Mouse (Mus musculus) hindbrain, embryonic 10.5 days (tissue): ENCODE data around the gene Rarb. TPM values are rescaled to one million over a fixed set of nuclear protein-coding genes. Genes with fewer than 3 reads are reported as not detected.
A peak's percentile ranks its signal among the peaks of the same experiment; 100 is the strongest.

Source experiments
- DNase-seq: peaks from one replicate; pipeline ENCODE4 v3.0.0-alpha.2; 2017; ENCODE audit warnings: low spot score
- H3K27ac ChIP-seq: fragments of 300-500 bp; sonication (generic); 2 replicates; pipeline ENCODE4 v1.5.1; 2016; ENCODE audit warnings: mild to moderate bottlenecking, moderate library complexity
- H3K27me3 ChIP-seq: fragments of 300-500 bp; sonication (generic); 2 replicates; pipeline ENCODE4 v1.6.1; 2016; ENCODE audit warnings: mild to moderate bottlenecking; ENCODE audit not compliant: poor library complexity, insufficient read depth, severe bottlenecking
- H3K36me3 ChIP-seq: fragments of 300-500 bp; sonication (generic); 2 replicates; pipeline ENCODE4 v1.6.1; 2016; ENCODE audit warnings: mild to moderate bottlenecking, moderate library complexity
- H3K4me1 ChIP-seq: fragments of 300-500 bp; sonication (generic); replicated peaks from 2 replicates; pipeline ENCODE4 v1.6.1; 2016; ENCODE audit warnings: mild to moderate bottlenecking
- H3K4me3 ChIP-seq: fragments of 300-500 bp; sonication (generic); 2 replicates; pipeline ENCODE4 v1.5.1; 2016; ENCODE audit warnings: mild to moderate bottlenecking, moderate library complexity
- H3K9me3 ChIP-seq: fragments of 300-500 bp; sonication (generic); 2 replicates; pipeline ENCODE4 v1.6.1; 2016; ENCODE audit warnings: mild to moderate bottlenecking, moderate library complexity
- WGBS: fragments of 180-500 bp; shearing (Covaris S2); methylation state at CpG from one replicate; pipeline ENCODE4 v1.1.7; 2016; 5-methylcytosine and 5-hydroxymethylcytosine counted together
- polyA plus RNA-seq: library from polyadenylated mRNA; unstranded; fragments of >200 nt; fragmentation: Nextera tagmentation; extraction: Ambion mirVana; gene quantifications from 2 replicates; pipeline ENCODE4 v1.2.1, GENCODE M21; 2016

Gene Rarb
- 10.8 and 18.9 TPM in 2 replicates for polyA plus RNA-seq

DNA sequence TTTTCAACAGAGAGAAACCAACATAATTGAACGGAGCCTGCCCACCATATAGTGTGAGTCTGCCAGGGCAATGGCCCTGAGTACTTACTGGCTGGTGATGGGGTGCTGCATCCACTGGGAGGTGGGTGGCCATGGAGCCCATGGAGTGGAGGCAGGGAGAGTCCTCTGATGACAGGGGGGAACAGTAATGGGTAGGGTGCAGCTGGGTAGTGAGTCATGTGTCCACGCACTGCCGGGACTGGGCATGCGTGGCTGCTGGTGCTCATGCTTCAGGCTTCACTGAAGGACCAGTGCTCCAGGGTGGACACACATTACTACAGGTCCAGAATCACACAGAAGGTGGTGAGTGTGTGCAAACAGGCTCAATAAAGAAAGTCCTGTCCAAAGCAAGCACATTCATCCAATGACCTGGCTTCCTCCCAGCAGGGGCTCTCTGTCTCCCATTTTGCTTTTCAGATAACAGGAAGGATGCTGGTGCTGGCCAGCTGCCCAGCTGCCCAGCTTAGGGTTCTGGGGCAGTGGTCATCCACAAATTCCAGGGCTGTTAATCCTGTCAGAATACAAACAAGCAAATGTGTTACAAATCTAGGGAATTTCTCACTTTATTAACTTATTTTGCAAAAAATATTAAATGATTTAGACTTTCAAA lies at the start of gene Rarb:
Rarb (minus strand) TSS at position 555 of the 649 bp plus-strand sequence.
- 90% methylated on average over 4 of the region's 4 CpGs for WGBS
- H3K36me3 ChIP-seq = no peaks in the 10 kb centered on the region
- no peaks in the 10 kb centered on the region for H3K27me3 ChIP-seq
- no peak for DNase-seq
- no peak within 1 kb of the TSS for H3K4me3 ChIP-seq
- peaks cover 12% of the 10 kb centered on the region for H3K4me1 ChIP-seq
- H3K9me3 ChIP-seq = no peaks in the 10 kb centered on the region
- H3K27ac ChIP-seq = no peak within 1 kb of the TSS

DNA sequence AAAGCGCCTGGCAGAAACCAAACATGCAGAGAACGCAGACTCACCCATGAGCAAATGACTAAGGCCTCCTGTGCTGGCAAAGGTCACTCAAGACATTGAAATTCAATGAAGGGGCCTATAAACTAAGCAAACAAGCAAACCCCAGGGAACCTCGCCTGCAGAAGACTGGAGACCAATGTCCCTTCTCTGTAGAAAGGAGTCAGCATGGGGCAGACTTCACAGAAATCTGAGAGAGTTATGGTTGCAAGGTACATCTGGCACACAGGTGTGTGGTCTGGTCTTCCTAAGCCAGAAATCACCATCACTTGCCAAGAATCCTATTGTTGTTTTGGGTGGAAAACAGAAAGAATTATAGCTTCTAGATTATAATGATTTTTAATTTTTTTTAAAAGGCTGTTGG lies 23.1 kb upstream of the Rarb start:
- Histone ChIP-seq H3K27me3 (no peaks in the 10 kb centered on the region), H3K9me3 (no peaks in the 10 kb centered on the region), H3K4me1 (peaks cover 15% of the 10 kb centered on the region), H3K36me3 (no peaks in the 10 kb centered on the region), H3K27ac (no peak overlapping the region), H3K4me3 (no peak overlapping the region)
- 32% methylated on average over 3 of the region's 3 CpGs for WGBS
- peak; percentile 23 for DNase-seq

DNA sequence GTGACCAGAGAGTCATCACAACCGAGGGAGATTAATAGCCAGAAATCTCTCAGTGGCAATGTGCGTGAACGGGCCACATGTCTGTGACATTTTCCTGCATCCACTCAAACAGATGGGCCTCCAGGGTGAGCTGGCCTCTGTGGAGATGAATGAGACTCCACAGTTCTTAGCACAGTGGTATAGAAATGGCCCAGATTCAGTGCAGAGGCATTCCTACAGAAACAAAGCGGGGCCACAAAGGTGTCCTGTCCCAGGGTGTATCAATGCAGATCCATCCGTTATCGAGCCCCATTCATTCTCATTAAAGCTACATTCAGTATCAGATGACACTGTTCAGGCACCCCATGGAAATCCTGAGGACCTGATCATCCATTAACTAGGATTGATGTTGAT lies 22.6 kb upstream of the Rarb start:
- DNase-seq = peak; percentile 15
- H3K27me3 ChIP-seq = no peaks in the 10 kb centered on the region
- H3K36me3 ChIP-seq = no peaks in the 10 kb centered on the region
- 47% methylated on average over 6 of the region's 6 CpGs for WGBS
- H3K4me3 ChIP-seq = no peak overlapping the region
- no peaks in the 10 kb centered on the region for H3K9me3 ChIP-seq
- H3K27ac ChIP-seq = no peak overlapping the region
- peaks cover 15% of the 10 kb centered on the region for H3K4me1 ChIP-seq

DNA sequence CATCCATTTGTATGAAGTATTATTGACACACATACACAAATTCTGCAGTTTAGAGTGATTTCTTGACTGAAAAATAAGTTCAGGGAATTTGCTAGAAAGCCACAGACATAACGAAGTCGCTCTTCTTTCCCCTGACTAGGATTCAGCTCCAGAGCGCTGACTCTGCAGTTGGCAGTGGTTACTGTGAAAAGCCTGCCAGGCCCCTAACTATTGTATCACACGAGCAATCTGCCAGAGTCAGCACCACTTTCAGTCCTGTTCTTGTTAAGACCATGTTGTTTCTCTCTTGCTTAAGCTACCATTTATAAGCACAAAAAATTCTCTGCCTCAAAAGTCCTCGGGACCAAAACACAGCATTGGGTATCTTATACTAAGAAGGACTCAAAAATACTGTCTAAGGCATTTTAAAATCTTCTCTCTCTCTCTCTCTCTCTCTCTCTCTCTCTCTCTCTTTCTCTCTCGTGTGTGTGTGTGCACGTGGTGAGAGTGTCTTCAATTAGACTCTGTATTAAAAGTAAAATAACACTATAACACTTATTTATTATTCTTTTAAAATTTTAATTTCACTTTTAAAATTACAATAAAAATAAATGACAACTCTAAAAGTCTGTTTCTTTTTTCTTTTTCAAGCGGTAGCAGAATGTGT lies 22.1 kb upstream of the Rarb start:
- H3K36me3 ChIP-seq = no peaks in the 10 kb centered on the region
- no peaks in the 10 kb centered on the region for H3K9me3 ChIP-seq
- H3K4me1 ChIP-seq = peaks cover 15% of the 10 kb centered on the region
- WGBS = 61% methylated on average over 8 of the region's 8 CpGs
- no peak overlapping the region for H3K27ac ChIP-seq
- DNase-seq = no peak
- no peaks in the 10 kb centered on the region for H3K27me3 ChIP-seq
- no peak overlapping the region for H3K4me3 ChIP-seq

DNA sequence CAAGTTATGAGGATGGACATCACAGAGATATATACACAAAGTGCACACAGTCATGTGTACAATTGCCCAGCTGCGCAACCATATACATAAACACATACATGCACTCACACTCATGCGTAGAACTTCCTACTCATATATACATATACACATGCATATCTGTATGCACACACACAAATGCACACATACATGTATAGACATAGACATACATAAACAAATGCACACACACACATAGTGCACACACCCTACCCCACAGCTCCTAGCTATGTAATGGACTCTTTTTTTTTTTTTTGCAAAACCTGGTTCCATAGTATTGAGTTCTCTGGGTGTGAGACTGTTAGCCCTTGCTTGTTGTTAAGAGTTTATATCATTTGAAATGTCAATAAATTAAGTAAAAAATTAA lies 21.2 kb upstream of the Rarb start:
- Histone ChIP-seq H3K4me3 (no peak overlapping the region), H3K27ac (no peak overlapping the region), H3K9me3 (no peaks in the 10 kb centered on the region), H3K36me3 (no peaks in the 10 kb centered on the region), H3K27me3 (no peaks in the 10 kb centered on the region), H3K4me1 (peaks cover 15% of the 10 kb centered on the region)
- no peak for DNase-seq
- 97% methylated on average over 2 of the region's 2 CpGs for WGBS

DNA sequence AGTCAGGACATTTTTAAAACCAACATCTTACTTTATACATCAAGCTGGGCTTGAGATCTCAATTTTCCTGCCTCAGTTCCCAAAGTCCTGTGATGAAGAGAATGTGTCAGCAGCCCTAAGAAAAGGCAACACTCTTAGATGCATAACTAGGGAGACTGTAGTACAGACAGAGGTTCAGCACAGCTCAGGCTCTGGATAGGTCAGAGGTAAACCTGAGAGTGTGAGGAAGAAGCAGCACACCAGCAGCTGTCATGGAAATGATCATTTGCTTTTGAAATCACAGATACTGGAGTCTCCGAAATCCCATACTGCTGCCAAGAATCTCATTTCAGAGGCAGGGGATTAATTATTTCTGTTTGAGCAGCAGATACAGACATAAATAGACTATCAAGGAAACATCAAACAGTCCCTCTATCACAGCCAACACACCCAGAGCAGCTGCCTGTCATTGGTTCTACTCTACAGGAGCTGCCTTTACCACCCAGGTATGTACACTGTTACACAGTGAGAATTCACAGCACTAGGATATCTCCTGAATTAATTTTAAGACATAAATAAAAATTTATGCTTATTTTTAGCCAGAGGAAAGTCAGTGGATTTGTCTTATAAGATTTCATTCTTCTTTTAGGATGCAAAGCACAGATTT lies 3.7 kb downstream of the Rarb start:
- 85% methylated on average over 1 of the region's 1 CpGs for WGBS
- no peak overlapping the region for H3K27ac ChIP-seq
- DNase-seq = no peak
- H3K36me3 ChIP-seq = no peaks in the 10 kb centered on the region
- H3K4me3 ChIP-seq = no peak overlapping the region
- H3K27me3 ChIP-seq = no peaks in the 10 kb centered on the region
- no peaks in the 10 kb centered on the region for H3K9me3 ChIP-seq
- H3K4me1 ChIP-seq = no peaks in the 10 kb centered on the region; the same call in 1 of the 2 replicates

DNA sequence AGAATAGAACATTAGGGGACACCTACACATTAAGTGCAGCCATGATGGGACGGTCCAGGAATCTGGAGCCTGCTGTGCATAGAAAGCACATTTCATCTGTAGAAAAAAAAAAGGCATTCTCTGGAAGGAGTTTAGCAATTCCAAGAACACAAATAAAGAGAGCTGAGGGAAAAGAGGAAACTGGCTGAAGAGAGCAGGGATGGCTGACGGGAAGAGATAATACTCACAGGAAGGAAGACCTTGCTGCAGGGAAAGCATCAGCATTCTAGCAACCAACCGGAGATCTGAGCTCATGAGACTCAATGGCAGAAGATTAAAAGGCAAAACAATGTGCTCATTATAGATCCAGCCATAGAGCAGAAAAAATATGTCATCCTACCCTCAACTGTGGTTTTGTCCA lies 12.8 kb downstream of the Rarb start:
- Histone ChIP-seq H3K36me3 (no peaks in the 10 kb centered on the region), H3K27ac (no peak overlapping the region), H3K4me3 (no peak overlapping the region), H3K9me3 (0 out of 2 replicates have a peak, but pooled peaks cover 4% of the 10 kb centered on the region), H3K4me1 (no peaks in the 10 kb centered on the region), H3K27me3 (no peaks in the 10 kb centered on the region)
- 84% methylated on average over 3 of the region's 3 CpGs for WGBS
- no peak for DNase-seq

DNA sequence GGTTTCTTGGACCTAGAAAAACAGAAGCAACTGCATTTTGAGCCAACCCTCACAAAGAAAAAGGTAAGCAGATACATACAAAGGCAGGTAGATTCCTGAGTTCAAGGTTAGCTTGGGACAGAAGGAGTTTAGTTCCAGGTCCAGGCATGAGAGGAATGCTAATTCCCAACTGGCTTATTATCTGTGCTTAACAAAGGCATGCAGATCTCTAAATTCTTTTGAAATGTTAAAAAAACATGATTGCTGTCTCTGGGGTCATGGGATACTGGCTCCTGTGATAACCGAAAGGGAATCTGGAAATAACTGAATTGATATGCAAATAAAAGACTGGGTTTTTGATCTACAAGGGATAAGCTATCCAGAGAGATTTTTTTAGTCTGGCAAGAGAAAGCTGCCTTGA lies 28.8 kb downstream of the Rarb start:
- no peak overlapping the region for H3K27ac ChIP-seq
- H3K4me1 ChIP-seq = no peaks in the 10 kb centered on the region
- H3K36me3 ChIP-seq = no peaks in the 10 kb centered on the region
- H3K27me3 ChIP-seq = no peaks in the 10 kb centered on the region
- WGBS = 81% methylated on average over 1 of the region's 1 CpGs
- no peak for DNase-seq
- H3K4me3 ChIP-seq = no peak overlapping the region
- H3K9me3 ChIP-seq = no peaks in the 10 kb centered on the region

DNA sequence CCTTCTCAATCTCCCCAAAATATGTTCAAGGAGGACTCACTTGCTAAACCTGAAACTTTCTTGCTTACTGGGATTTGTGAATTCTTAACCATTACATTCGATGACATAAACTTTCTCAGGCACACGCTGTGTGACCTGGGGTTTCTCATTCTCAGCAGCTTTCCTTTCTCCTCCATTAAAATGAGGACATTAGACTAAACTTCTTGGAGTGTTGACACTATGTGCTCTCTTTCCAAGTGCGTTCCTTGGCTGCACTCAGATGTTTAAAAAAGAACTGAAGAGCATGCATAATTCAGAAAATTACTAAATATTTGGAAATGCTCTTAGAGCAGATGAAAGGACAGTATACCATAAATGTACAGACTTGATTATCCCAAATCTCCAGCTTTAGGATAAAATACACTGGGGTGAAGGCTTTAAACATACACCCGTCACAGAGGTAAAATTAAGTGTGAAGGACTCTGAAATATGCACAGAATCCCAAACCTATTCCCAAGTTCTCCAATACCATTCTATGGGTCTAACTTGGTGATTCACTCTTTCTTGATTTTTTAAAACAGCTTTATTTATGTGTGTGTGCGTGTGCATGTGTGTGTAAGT lies 36.9 kb downstream of the Rarb start:
- no peaks in the 10 kb centered on the region for H3K4me1 ChIP-seq
- no peaks in the 10 kb centered on the region for H3K9me3 ChIP-seq
- no peaks in the 10 kb centered on the region for H3K36me3 ChIP-seq
- no peaks in the 10 kb centered on the region for H3K27me3 ChIP-seq
- no peak for DNase-seq
- no peak overlapping the region for H3K27ac ChIP-seq
- H3K4me3 ChIP-seq = no peak overlapping the region
- WGBS = 89% methylated on average over 5 of the region's 5 CpGs

DNA sequence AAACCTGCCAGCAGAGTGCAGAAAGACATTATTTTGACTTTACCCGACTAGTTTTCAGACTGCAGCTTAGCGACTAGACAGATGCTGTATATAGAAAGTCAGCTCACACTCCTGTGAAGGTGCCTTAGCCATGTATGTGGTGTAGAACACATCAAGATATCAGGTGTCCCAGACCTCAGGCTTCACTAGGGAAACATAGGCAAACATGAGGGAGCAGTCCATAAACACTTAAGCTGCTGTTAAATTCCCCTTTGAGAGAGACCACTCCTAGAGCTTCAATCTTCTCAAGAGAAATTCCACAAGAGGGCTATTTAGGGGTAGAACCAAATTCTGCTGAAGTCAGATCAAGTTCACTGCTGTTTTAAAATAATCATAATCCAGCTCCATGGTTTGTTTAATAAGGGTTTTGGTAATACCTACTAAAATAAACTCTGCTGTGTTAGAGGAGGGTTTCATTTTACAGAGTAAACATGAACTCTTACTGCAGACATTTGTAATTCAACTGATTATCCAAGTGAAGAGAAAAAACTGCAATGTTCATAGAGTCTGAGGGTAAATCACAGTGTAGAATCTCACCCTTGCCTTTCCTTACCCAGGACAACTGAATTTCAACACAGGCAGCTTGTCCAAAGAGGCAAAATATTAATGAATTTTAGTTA lies 42.1 kb downstream of the Rarb start:
- H3K4me1 ChIP-seq = no peaks in the 10 kb centered on the region
- H3K4me3 ChIP-seq = no peak overlapping the region
- H3K27me3 ChIP-seq = no peaks in the 10 kb centered on the region
- no peak overlapping the region for H3K27ac ChIP-seq
- 79% methylated on average over 2 of the region's 2 CpGs for WGBS
- no peaks in the 10 kb centered on the region for H3K9me3 ChIP-seq
- no peak for DNase-seq
- H3K36me3 ChIP-seq = no peaks in the 10 kb centered on the region

DNA sequence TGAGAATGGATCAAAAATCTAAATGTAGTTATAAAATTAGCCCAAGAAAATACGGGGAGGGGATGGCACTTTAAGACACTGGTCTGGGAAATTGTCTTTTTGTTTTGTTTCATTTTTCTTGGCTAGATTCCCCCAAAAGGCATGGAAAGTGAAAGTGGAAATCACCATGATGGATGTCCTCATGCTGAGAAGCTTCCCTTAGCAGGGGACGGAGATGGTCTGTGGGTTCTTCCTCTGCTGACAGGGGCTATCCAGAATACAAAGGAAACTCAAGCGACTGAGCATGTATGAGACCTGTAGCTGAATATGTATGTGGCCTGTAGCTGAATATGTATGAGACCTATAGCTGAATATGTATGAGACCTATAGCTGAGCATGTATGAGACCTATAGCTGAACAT lies 46.0 kb downstream of the Rarb start:
- WGBS = 72% methylated on average over 3 of the region's 3 CpGs
- no peak for DNase-seq

DNA sequence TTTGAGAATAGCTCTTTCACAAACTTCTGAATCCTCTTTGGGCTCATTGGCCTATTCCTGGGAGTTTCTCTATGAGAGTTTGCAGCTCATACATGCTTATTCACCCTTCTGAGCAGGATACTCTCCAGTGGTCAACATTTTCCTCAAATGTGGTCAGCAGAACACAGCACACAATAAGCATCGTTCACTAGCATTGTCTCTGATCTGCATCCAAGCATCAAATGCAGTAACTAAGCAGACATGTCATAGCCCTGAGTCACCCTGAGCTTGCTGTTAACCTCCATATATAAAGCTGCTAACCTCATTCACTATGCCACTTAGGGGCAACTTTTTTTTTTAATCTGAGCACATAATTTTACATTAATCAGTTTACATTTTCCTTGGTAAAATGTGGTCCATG lies 53.1 kb downstream of the Rarb start:
- Histone ChIP-seq H3K4me3 (no peak overlapping the region), H3K4me1 (0 out of 2 replicates have a peak, but pooled peaks cover 4% of the 10 kb centered on the region), H3K36me3 (no peaks in the 10 kb centered on the region), H3K27ac (no peak overlapping the region), H3K27me3 (no peaks in the 10 kb centered on the region), H3K9me3 (no peaks in the 10 kb centered on the region)
- WGBS = 89% methylated on average over 1 of the region's 1 CpGs
- DNase-seq = no peak

More for the DNA sequence above, 46.0 kb downstream of the Rarb start:
- no peaks in the 10 kb centered on the region for H3K9me3 ChIP-seq
- H3K27me3 ChIP-seq = no peaks in the 10 kb centered on the region
- H3K27ac ChIP-seq = no peak overlapping the region
- no peaks in the 10 kb centered on the region for H3K4me1 ChIP-seq
- H3K4me3 ChIP-seq = no peak overlapping the region
- H3K36me3 ChIP-seq = no peaks in the 10 kb centered on the region
